Mouse (Mus musculus) embryo, embryonic 9.5 days (tissue): Measurements from ENCODE around the gene Nr1i2.

ENCODE experiments used
- DNase-seq: peaks from one replicate; pipeline ENCODE4 v3.0.0-alpha.2; 2017; ENCODE audit errors: extremely low spot score

Nr1i2 gene

GRCm38 (mm10) chr16:38205272-38205671, 89.4 kb downstream of the Nr1i2 start:
- no peak for DNase-seq
